Mouse (Mus musculus) ZHBTc4 (cell line): ENCODE measurements around the gene Gm17617.
A peak's percentile ranks its signal among the peaks of the same experiment; 100 is the strongest.
"Not testable (repeated sequence)": the region's sequence is repeated elsewhere in the genome, so short reads cannot be mapped to it uniquely, and the experiment has no call there.

Experiments
- DNase-seq: peaks from one replicate; pipeline ENCODE4 v3.0.0-alpha.2; 2011; ENCODE audit warnings: low read depth, low spot score

Gm17617 gene

GRCm38 (mm10) chr13:55135382-55135781, 2.0 kb upstream of the Gm17617 start:
- peak; percentile 57 for DNase-seq

DNA sequence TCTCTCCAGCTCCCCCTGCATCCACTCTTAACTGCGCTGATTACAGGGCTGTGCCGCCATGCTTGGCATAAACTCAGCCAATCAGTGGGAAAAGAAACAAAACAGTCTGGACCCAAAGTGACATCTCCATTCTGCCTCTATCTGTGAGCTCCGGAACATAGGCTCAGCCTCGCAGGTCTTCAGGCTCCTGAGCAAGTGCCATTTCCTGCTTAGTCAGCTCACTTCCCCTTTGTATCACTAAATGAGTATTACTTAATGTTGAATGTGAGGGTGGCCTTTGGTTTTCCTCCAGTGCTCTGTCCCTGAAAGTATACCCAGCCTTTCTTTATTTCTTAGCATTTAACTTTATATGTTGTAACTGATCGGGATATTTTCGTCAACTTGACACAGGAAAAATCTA, 8.4 kb downstream of the Gm17617 start:
- DNase-seq: no peak

DNA sequence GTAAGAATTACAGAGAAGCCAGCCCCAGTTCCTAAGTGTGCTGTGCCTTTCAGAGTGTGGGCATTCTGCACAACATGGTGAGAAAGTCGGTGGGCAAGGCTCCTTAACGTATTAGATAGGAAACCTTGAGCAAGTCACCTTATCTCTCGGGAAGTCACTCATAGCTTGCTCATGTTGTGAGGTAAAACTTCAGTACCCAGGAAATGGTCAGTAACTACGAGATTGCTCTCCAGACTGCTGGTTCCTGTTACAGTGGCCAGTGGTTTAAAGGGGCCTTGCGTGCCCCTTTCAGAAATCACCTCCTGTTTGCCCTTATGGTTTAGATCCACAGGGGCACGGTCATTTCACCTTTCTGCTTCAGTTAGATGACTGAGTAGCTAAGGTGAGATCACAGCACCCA, 19.0 kb downstream of the Gm17617 start:
- DNase-seq: no peak

DNA sequence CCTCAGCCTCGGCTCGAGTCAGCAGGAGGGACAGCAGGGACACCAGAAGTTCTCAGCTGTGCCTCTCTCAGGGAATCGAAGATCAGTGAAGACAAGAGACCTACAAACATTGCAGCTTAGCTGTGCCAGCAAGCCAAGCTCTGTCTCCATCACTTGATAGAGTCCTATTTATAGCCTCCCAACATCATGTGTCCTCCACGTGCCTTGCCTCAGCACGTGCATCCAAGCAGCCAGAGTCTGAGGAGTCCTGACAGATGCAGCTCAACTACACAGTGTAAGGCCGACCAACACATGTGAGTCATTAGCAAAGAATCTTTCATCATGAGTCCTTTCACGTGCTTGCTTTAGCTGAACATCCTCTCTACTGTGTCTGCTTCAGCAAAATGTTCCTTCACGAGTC, 25.7 kb downstream of the Gm17617 start:
- no peak for DNase-seq

DNA sequence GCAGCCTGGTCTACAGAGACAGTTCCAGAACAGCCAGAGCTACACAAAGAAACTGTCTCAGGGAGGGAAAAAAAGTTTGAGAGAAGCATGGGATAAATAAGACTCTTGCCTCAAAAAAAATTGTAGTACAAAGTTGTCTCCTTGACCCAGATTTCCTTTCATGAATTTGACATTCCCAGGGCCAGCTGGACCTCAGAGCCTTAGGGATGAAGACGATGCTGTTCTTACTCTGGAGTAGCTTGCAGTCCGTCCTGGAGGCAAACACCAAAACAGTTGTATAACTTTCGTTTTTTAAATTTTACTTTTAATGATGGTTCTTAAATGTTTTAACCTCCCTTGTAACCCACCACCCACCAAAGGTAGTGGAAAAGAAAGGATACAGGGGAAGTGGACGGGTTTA, 26.2 kb downstream of the Gm17617 start:
- no peak for DNase-seq

GRCm38 (mm10) chr13:55105953-55106691, 27.2 kb downstream of the Gm17617 start:
- no peak for DNase-seq

DNA sequence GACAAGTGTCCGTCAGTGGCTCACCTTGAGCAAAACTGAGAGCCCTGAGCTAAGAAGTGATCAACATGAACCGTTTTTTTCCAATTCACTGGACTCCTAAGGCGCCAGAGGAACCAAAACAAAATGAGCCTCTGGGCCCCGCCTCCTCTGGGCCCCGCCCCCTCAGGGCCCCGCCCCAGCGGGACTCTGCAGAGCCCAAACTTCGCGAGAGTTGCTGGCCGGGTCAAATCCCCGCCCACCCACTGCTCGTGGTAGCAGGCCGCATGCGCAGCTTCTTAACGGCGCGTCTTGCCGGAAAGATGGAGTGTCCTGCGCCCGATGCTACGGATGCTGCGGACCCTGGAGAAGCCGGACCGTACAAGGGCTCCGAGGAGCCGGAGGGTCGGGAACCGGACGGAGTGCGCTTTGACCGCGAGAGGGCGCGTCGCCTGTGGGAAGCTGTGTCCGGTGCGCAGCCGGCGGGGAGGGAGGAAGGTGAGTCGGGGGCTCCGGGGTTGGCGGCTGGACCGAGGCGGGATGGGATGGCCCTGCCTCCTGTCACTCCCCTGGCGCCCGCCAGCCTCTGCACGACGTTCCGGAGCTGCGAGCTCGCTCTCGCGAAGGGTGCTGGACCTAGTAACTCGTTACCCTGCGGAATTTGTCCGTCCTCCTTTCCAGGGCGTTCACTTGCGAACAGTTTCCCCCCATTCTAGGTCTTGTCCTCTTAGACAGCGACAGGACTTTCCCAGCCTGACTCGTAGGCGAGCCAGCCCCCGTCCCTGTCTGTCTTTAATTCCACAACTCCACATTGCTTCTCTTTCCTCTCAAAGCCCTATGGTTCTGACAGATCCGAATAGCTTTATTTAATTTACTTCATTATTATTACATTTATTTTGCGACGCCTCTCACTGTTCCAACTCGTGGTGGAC, 28.0 kb downstream of the Gm17617 start, which contains the start of gene Zfp346:
Zfp346 (plus strand) TSS at position 267 of the 908 bp plus-strand sequence.
- peak; percentile 98 for DNase-seq

DNA sequence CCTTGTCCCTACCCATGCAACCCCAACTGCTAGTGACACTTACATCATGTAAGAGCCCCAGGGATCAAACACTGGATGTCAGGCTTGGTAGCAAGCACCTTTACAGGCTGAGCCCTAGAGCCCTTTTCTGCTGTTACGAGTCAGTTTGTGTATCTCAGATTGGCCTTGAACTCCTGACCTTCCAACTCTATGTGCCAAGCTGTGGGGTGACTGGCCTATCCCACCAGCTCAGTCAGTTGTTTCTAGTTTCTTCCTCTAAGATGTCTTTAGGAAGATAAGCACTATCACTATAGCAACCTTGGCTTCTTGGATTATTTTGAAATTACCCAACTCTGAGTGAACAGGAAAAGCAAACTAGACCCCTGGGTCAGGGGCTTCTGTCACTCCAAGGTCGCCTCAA, 30.0 kb downstream of the Gm17617 start:
- no peak for DNase-seq

GRCm38 (mm10) chr13:55102366-55102765, 31.0 kb downstream of the Gm17617 start:
- no peak for DNase-seq

DNA sequence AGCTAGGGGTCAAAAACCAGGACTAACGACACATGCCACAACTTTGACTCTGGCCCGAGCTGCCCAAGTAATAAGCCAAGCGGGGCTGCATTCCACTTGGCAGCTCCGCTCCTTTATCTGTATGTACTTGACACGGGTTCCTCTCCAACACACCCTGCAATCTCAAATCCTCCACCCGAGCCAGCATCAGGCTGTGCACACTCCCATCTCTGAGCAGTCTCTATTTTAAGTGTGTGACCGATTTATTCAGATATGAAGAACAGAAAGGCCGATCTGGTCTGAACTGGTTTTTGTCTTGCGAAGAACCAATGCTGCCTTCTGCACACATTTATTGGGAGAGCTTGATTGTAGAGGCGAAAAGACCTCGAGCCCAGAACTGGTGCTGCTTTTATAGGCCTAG, 31.7 kb downstream of the Gm17617 start:
- peak; percentile 42 for DNase-seq

DNA sequence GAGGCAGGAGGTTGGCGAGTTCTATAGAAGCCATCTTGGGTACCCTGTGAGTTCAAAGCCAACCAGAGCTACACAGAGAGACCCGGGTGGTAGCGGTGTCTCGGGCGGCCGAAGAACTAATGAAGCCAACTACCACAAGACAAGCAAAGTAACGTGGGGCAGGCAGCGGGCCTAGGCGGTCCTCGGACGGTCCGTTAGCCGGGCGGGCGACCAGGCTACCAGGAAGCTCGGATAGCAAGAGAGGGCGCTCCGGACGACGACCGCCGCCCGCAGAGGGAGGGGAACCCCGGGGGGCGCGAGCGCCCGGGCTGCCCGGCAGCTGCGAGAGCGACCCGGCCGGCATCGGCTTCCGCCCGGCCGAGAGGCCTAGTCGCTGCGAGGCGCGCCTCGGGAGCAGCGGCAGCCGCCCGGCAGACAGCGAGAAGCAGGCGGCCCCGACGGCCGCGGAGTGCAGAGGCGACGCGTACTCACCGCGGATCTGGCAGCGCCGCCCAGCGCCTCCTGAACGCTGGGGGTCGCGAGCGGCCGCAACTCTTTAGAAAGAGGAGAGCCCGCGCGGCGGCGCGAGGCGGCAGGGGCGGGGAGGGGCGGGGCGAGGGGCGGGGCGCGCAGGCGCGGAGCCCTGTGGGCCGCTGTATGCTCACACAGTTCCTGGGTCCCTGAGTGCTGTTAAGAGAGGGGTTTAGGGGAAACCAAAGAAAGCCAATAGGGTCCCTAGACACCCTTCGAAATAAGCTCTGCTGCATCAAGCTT, 33.4 kb downstream of the Gm17617 start, which contains the start of gene Uimc1:
Uimc1 (minus strand) TSS at position 575 of the 753 bp plus-strand sequence.
- DNase-seq: peak; percentile 94

DNA sequence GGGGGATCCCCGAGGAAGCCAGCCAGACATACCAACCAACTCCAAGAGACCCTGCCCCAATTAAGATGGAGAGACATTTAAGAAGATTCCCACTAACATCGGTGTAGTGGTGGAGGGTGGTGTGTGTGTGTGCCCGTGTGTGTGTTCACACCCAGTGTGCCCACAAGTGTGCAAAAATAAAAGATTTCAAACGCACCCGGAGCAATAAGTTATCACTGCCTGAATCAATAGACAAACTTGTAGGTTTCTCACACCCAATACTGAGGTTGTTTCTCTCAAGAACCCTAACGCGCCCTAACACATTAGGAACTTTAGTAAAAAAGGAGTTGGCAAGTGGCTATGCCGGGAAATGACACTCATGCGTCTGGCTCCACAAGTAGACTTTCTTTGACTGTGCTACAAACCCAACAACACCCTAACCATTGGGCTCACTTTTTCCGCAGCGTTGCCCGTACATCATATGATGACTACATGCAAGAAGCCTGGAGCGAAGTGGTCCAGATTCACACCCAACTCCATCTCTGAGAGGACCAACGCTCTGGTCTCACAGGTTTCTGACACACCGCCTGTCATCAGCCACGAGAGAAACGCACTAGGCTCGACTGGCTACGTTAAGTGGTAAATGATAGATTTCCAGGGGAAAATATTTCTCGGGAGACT, 34.2 kb downstream of the Gm17617 start:
- DNase-seq: peak; percentile 60

DNA sequence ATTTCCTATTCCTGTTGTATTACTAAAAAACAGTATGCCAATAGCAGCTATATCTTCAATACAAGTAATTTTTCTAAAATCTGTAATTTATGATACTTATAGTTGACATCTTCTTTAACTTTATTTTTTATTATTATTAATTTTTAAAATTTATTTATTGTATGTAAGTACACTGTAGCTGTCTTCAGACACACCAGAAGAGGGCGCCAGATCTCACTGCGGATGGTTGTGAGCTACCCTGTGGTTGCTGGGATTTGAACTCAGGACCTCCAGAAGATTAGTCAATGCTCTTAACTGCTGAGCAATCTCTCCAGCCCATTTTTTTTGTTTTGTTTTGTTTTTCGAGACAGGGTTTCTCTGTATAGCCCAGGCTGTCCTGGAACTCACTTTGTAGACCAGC, 35.5 kb downstream of the Gm17617 start:
- DNase-seq: not testable (repeated sequence)

DNA sequence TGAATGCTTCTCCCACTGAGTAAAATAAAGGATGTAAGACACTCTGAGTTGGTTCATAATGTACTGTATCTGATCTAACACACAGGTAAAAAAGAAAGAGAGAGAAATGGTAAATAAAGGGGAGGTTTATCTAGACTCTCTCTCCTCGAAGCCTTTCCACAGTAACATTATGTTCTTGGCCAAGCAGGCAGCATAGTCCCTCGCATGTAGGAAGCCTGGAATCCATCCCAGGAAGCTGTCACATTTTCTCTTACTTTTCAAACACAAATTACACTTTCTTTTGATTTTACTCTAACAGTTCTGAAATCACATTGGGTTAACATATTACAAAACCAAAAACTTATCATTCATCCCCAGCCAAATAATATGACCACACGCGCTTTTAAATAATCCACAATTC, 40.8 kb downstream of the Gm17617 start:
- DNase-seq: no peak
